Mouse (Mus musculus): Measurements from ENCODE around the gene Hmx3. TPM values are rescaled to one million over a fixed set of nuclear protein-coding genes. Genes with fewer than 3 reads are reported as not detected.

Hmx3 gene
- polyA plus RNA-seq, 1 experiment from 2014 or later: not detected

DNA sequence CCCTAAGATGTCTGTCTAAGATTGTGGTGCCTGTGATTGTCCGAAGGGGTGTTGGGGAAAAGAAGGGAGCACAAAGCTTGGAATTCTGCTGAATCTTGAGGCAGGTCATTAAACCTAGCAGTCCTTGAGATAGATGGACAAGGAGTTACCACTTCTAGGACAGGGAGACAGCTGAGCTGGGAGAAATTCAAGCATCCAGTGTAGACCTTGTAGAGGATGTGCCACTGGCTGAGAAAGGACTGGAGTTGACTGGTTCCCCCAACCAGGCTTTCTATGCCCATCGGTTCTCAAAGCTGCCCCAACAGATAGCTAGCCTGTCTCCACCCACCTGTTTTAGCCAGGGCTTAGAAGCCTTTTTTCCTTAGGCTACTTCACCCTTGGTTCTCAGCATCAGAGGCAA, 3.8 kb downstream of the Hmx3 start:
- no peak overlapping the region for H3K4me2 ChIP-seq (replicated peaks; ENCODE audit: low read depth, low read length)
- H3K4me1 ChIP-seq (ENCODE audit: insufficient read depth, low read length): peaks cover 30% of the 10 kb centered on the region
- no peaks in the 10 kb centered on the region for H3K9me3 ChIP-seq (ENCODE audit: low read length)
- peaks cover 97% of the 10 kb centered on the region for H3K27me3 ChIP-seq (ENCODE audit: insufficient read depth, low read length)
- H3K9ac ChIP-seq (replicated peaks; ENCODE audit: low read length): no peak overlapping the region
- H3K4me3 ChIP-seq (ENCODE audit: low read length): no peak overlapping the region
- no peak overlapping the region for H3K27ac ChIP-seq (ENCODE audit: low read length)
- ATAC-seq (ENCODE audit: low FRiP score, low TSS enrichment): no peak
- 7% methylated on average over 2 of the region's 2 CpGs for WGBS
- H3K36me3 ChIP-seq (ENCODE audit: insufficient read depth, low read length): no peaks in the 10 kb centered on the region

DNA sequence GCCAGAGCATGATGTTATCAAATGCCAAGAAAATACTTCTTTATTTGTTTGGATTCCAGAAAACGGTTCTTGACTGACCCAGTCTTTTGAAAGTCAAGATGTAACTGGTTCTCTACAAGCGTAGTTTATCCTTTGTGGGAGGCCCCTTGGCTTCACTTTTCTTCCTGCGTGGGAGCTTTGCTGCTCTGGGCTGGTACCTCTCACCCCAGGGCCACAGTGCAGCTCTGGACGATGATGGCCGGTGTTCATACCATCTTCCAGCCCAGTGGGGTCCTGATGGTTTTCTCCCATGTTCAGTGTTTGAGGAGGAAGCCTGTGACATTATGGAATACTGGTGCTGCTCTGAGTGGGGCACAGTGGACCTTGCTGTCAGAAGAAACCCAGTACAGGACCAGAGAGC, 4.8 kb downstream of the Hmx3 start:
- peaks cover 21% of the 10 kb centered on the region for H3K4me1 ChIP-seq (ENCODE audit: insufficient read depth, low read length)
- H3K9ac ChIP-seq (replicated peaks; ENCODE audit: low read length): no peak overlapping the region
- H3K4me2 ChIP-seq (replicated peaks; ENCODE audit: low read depth, low read length): no peak overlapping the region
- H3K27me3 ChIP-seq (ENCODE audit: insufficient read depth, low read length): peaks cover 97% of the 10 kb centered on the region
- no peak overlapping the region for H3K4me3 ChIP-seq (ENCODE audit: low read length)
- no peaks in the 10 kb centered on the region for H3K9me3 ChIP-seq (ENCODE audit: low read length)
- H3K27ac ChIP-seq (ENCODE audit: low read length): no peak overlapping the region
- no peaks in the 10 kb centered on the region for H3K36me3 ChIP-seq (ENCODE audit: insufficient read depth, low read length)
- no peak for ATAC-seq (ENCODE audit: low FRiP score, low TSS enrichment)
- WGBS: 7% methylated on average over 5 of the region's 5 CpGs

DNA sequence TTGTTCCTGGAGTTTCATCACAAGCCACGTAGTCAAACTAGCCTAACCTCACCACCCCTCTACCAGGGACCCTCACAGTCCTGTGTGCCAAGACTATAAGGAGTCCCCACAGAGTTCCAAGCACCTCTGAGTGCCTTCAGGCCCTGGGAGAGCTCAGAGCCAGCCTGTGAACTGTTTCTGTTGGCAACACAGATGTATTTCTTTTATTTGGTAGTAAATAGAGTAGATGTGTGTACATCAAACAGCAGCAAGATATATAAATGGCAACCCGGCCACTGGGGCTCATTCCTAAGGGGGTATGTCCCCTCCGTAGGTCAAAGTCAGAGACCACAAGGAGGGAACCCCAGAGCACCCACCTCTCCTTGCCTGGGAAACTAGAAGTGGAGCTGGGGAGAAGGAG, 5.8 kb downstream of the Hmx3 start, which contains the start of gene Hmx2:
TSS of gene Hmx2 (plus strand) at position 301 of the 400 bp plus-strand sequence.
- Histone ChIP-seq H3K27me3 (ENCODE audit: insufficient read depth, low read length) (peaks cover 97% of the 10 kb centered on the region), H3K9ac (replicated peaks; ENCODE audit: low read length) (no peak within 1 kb of the TSS), H3K4me2 (replicated peaks; ENCODE audit: low read depth, low read length) (no peak within 1 kb of the TSS), H3K9me3 (ENCODE audit: low read length) (no peaks in the 10 kb centered on the region), H3K4me1 (ENCODE audit: insufficient read depth, low read length) (peaks cover 11% of the 10 kb centered on the region), H3K4me3 (ENCODE audit: low read length) (no peak within 1 kb of the TSS), H3K36me3 (ENCODE audit: insufficient read depth, low read length) (no peaks in the 10 kb centered on the region), H3K27ac (ENCODE audit: low read length) (no peak within 1 kb of the TSS)
- ATAC-seq (ENCODE audit: low FRiP score, low TSS enrichment): no peak
- WGBS: 1% methylated on average over 3 of the region's 3 CpGs

DNA sequence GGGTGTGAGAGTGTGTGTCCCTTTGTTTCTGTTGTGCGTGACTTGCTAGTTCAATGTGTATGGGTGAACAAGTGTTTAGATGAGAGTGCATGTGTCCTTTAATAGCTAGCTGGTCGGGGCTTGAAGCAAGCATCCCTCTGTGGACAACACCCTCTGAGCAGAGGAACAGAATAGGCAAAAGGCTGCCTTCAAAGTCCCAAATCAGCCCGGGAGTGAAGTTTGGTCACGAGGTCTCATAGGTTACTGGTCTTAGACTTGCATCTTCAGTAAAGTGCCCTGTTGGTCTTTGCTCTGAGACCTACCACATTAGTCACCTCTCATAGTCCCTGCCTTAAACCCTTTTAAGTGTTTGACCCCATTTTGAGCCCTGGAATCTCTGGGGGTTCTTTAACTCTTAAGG, 8.8 kb downstream of the Hmx3 start:
- Histone ChIP-seq H3K36me3 (ENCODE audit: insufficient read depth, low read length) (no peaks in the 10 kb centered on the region), H3K27me3 (ENCODE audit: insufficient read depth, low read length) (peaks cover 98% of the 10 kb centered on the region), H3K4me3 (ENCODE audit: low read length) (no peak overlapping the region), H3K27ac (ENCODE audit: low read length) (no peak overlapping the region), H3K4me1 (ENCODE audit: insufficient read depth, low read length) (peaks cover 16% of the 10 kb centered on the region), H3K9ac (replicated peaks; ENCODE audit: low read length) (no peak overlapping the region), H3K4me2 (replicated peaks; ENCODE audit: low read depth, low read length) (no peak overlapping the region), H3K9me3 (ENCODE audit: low read length) (no peaks in the 10 kb centered on the region)
- WGBS: 0% methylated on average over 4 of the region's 4 CpGs
- ATAC-seq (ENCODE audit: low FRiP score, low TSS enrichment): no peak

DNA sequence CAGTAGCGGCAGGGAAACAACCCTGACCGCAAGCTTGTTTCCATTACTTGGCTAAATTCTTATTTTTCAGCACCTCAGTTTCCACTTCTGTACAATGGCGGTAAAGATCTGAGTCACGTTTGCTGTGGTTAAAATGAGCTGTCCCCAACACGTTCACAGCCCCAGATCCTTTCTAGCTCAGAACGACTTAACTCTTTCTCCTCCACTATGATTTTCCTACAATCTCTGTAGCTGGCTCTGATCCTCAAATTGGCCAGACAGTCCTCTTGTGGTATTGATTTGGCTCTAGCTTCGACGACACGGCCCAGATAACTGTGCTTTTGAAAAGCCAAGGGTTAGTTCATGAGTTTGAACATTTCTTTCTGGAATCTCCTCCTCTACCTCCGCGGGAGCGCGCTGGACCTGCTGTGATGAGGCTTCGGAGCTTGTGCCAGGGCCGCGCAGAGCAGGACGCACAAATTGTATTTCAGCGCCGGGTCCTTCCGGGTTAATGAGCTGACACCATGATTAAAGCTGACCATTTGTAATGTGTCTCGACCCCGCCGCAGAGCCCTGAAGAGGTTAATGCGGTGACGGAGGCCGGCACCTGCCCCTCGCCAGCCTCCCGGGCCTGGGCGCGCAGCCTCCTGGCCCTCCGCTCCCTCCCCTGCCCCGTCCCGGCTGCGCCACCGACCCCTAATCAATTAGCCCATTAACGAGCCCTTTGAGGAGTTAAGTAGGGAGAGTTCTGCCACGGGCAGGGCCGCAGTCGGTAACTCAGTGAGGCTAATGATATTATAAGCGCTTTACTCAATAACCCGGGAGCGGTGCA, 9.5 kb downstream of the Hmx3 start:
- no peak overlapping the region for H3K4me2 ChIP-seq (replicated peaks; ENCODE audit: low read depth, low read length)
- ATAC-seq (ENCODE audit: low FRiP score, low TSS enrichment): no peak
- H3K4me1 ChIP-seq (ENCODE audit: insufficient read depth, low read length): peaks cover 16% of the 10 kb centered on the region
- peaks cover 98% of the 10 kb centered on the region for H3K27me3 ChIP-seq (ENCODE audit: insufficient read depth, low read length)
- H3K9ac ChIP-seq (replicated peaks; ENCODE audit: low read length): no peak overlapping the region
- under 1% methylated on average over 42 of the region's 42 CpGs for WGBS
- H3K27ac ChIP-seq (ENCODE audit: low read length): no peak overlapping the region
- H3K36me3 ChIP-seq (ENCODE audit: insufficient read depth, low read length): no peaks in the 10 kb centered on the region
- no peak overlapping the region for H3K4me3 ChIP-seq (ENCODE audit: low read length)
- H3K9me3 ChIP-seq (ENCODE audit: low read length): no peaks in the 10 kb centered on the region

DNA sequence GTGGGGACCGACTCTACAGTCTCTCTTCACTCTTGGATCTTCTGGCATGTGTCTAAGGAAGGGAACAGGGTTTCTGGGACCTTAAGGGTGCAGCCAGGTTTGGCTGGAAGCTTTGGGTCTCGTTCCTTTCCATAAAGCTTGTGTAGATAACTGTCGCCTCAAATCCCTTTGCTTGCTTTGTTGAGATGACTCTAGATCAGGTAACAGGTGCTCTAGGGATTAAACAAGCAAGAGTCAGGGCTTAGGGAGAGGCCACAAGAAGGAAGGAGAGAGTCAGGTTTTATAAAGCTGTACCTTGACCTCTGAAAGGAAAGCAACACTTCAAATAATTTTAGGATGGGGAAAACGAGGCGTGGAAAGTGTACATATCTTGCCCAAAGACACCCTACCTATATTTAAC, 10.1 kb downstream of the Hmx3 start:
- 1% methylated on average over 5 of the region's 5 CpGs for WGBS
- H3K36me3 ChIP-seq (ENCODE audit: insufficient read depth, low read length): no peaks in the 10 kb centered on the region
- peaks cover 16% of the 10 kb centered on the region for H3K4me1 ChIP-seq (ENCODE audit: insufficient read depth, low read length)
- H3K27me3 ChIP-seq (ENCODE audit: insufficient read depth, low read length): peaks cover 98% of the 10 kb centered on the region
- H3K4me2 ChIP-seq (replicated peaks; ENCODE audit: low read depth, low read length): no peak overlapping the region
- no peak for ATAC-seq (ENCODE audit: low FRiP score, low TSS enrichment)
- H3K9me3 ChIP-seq (ENCODE audit: low read length): no peaks in the 10 kb centered on the region
- H3K9ac ChIP-seq (replicated peaks; ENCODE audit: low read length): no peak overlapping the region
- H3K27ac ChIP-seq (ENCODE audit: low read length): no peak overlapping the region
- H3K4me3 ChIP-seq (ENCODE audit: low read length): no peak overlapping the region

DNA sequence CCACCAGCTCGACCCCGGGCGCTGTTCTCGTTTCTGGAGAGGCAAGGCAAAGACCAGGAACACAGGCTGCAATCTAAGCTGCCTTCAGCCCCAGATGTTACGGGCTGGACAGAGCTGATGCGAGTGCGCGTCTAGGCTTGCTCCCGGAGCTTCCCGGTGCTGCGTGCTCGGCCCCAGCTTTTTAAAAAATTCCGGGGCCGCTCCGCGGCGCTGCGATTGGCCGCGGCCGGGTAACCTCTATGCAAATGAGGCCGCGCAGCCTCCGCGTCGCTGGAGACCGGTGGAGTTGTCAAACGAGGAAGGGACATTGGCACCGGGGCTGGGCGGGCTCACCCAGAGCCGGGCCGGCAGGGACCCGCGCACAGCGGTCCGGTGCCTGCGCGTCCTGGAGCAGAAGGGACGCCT, 11.1 kb downstream of the Hmx3 start:
- peak; percentile 50; the same call in 1 of the 2 replicates for ATAC-seq (ENCODE audit: low FRiP score, low TSS enrichment)

DNA sequence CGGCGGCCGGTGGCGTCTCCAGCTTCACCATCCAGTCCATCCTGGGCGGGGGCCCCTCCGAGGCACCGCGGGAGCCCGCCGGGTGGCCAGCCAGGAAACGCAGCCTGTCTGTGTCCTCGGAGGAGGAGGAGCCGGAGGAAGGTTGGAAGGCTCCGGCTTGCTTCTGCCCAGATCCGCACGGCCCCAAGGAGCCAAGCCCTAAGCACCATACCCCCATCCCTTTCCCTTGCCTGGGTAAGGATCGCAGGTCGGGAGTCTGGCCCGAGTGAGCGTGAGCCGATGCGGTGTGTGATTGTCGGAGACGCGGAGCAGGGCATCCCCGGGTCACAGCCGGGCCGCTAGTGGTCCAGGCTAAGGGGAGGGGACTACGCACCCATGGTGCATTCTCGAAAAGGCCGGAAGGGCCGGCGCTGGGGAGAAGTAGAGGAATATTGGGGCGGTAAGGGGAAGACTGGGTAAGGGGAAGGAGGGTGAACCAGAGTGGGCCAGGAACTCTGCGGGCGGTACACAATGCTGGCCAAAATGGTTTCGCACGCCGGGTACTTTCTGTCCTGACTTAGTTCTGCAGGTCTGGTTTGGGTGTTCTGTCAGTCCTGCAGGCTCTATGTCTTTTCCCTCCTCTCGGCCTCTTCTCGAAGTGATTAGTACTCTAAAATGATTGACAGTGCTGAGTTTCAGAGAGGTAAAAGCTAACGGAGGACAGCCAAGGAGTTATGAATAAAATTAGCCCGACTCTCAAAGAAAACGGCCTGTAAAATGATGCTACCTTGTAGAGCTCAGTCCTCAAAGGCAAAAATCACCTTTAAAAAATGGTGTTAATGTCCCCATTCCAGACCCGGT, 11.9 kb downstream of the Hmx3 start:
- Histone ChIP-seq H3K27me3 (ENCODE audit: insufficient read depth, low read length) (peaks cover 97% of the 10 kb centered on the region), H3K36me3 (ENCODE audit: insufficient read depth, low read length) (no peaks in the 10 kb centered on the region), H3K27ac (ENCODE audit: low read length) (no peak overlapping the region), H3K4me3 (ENCODE audit: low read length) (peak overlapping the region; percentile 33), H3K9ac (replicated peaks; ENCODE audit: low read length) (no peak overlapping the region), H3K9me3 (ENCODE audit: low read length) (no peaks in the 10 kb centered on the region), H3K4me1 (ENCODE audit: insufficient read depth, low read length) (peaks cover 16% of the 10 kb centered on the region), H3K4me2 (replicated peaks; ENCODE audit: low read depth, low read length) (peak overlapping the region; percentile 48)
- WGBS: under 1% methylated on average over 45 of the region's 45 CpGs
- ATAC-seq (ENCODE audit: low FRiP score, low TSS enrichment): peak; percentile 32; the same call in 1 of the 2 replicates

More for the DNA sequence above, 11.1 kb downstream of the Hmx3 start:
- Histone ChIP-seq H3K9me3 (ENCODE audit: low read length) (no peaks in the 10 kb centered on the region), H3K9ac (replicated peaks; ENCODE audit: low read length) (no peak overlapping the region), H3K27ac (ENCODE audit: low read length) (no peak overlapping the region), H3K27me3 (ENCODE audit: insufficient read depth, low read length) (peaks cover 97% of the 10 kb centered on the region), H3K4me1 (ENCODE audit: insufficient read depth, low read length) (peaks cover 16% of the 10 kb centered on the region), H3K36me3 (ENCODE audit: insufficient read depth, low read length) (no peaks in the 10 kb centered on the region), H3K4me2 (replicated peaks; ENCODE audit: low read depth, low read length) (peak overlapping the region; percentile 48), H3K4me3 (ENCODE audit: low read length) (peak overlapping the region; percentile 33)
- under 1% methylated on average over 39 of the region's 39 CpGs for WGBS

DNA sequence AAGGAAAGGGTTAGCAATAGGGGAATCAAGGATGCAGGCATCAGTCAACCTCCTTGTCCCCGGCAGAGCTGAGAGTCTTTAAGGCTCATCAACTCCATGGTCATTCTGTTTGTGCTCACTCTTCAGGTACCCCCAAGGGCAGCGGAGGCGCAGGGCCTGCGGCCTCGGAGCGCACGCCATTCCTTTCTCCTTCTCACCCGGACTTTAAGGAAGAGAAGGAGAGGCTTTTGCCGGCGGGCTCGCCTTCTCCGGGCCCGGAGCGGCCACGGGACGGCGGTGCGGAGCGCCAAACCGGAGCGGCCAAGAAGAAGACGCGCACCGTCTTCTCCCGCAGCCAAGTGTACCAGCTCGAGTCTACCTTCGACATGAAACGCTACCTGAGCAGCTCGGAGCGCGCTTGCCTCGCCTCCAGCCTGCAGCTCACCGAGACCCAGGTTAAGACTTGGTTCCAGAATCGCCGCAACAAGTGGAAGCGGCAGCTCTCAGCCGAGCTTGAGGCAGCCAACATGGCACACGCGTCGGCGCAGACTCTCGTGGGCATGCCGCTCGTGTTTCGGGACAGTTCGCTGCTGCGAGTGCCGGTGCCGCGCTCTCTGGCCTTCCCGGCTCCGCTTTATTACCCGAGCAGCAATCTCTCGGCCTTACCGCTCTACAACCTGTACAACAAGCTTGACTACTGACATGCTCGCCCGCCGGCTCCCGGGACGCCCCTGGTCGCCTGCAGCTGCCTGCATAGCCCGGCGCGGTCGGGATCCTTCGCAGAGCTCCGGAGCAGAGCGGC, 12.8 kb downstream of the Hmx3 start:
- ATAC-seq (ENCODE audit: low FRiP score, low TSS enrichment): no peak
- WGBS: under 1% methylated on average over 68 of the region's 68 CpGs
- Histone ChIP-seq H3K36me3 (ENCODE audit: insufficient read depth, low read length) (no peaks in the 10 kb centered on the region), H3K4me1 (ENCODE audit: insufficient read depth, low read length) (peaks cover 16% of the 10 kb centered on the region), H3K9ac (replicated peaks; ENCODE audit: low read length) (no peak overlapping the region), H3K4me2 (replicated peaks; ENCODE audit: low read depth, low read length) (peak overlapping the region; percentile 27), H3K27ac (ENCODE audit: low read length) (no peak overlapping the region), H3K27me3 (ENCODE audit: insufficient read depth, low read length) (peaks cover 87% of the 10 kb centered on the region), H3K9me3 (ENCODE audit: low read length) (no peaks in the 10 kb centered on the region), H3K4me3 (ENCODE audit: low read length) (peak overlapping the region; percentile 15; the same call in 1 of the 2 replicates)
